Mouse (Mus musculus) thymus, adult 2 months (tissue): ENCODE measurements around the gene Pafah1b3.

Source experiments
- CTCF ChIP-seq: fragments of 200-500 bp; IDR thresholded peaks from 2 replicates; pipeline ENCODE4 v1.5.1; 2012; ENCODE audit warnings: mild to moderate bottlenecking, control low read depth, low read length, moderate library complexity, borderline replicate concordance; ENCODE audit not compliant: control insufficient read depth, poor library complexity, insufficient read depth; ENCODE audit errors: extremely low read depth
- POLR2A ChIP-seq: fragments of 200-500 bp; IDR thresholded peaks from 2 replicates; pipeline ENCODE4 v1.6.1; 2012; ENCODE audit warnings: mild to moderate bottlenecking, low read length, control low read depth, moderate library complexity; ENCODE audit not compliant: control insufficient read depth, poor library complexity, insufficient read depth; ENCODE audit errors: extremely low read depth

- TF ChIP-seq POLR2A (no peak), CTCF (no peak)
These were observed 23.2 kb downstream of the Pafah1b3 start for GRCm38 (mm10) chr7:25274571-25274970.
